Mouse (Mus musculus): Measurements from ENCODE around the gene Prdm2. TPM values are rescaled to one million over a fixed set of nuclear protein-coding genes. Genes with fewer than 3 reads are reported as not detected.

Gene Prdm2
- polyA plus RNA-seq, 1 experiment from 2014 or later, result 4.0 TPM

DNA sequence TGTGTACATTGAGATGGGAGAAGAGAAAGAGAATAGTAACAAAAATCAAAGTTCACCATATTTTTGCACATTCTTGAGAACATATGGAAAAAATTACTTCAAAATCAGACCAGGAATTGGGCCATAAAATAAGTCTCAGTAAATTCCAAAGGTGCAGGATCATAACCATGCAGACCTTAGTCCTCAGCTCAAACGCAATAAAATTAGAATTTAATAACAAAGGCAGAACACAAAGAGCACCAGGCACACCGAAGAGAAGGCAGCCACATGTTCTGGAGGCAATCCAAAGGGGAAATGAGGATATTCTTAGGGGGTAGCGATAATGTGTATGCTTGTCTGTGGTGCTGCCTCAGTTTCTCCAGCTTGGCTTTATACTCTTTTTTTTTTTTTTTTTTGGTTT is 18.3 kb upstream of the Prdm2 start:
- no peaks in the 10 kb centered on the region for H3K36me3 ChIP-seq (ENCODE audit: control insufficient read depth, insufficient read depth)
- no peak overlapping the region for H3K4me2 ChIP-seq (replicated peaks; ENCODE audit: low read depth)
- H3K4me1 ChIP-seq (replicated peaks; ENCODE audit: control insufficient read depth, insufficient read depth, low read length), result no peaks in the 10 kb centered on the region
- H3K27ac ChIP-seq (ENCODE audit: low read depth, low read length), result no peak overlapping the region
- no peak overlapping the region for H3K4me3 ChIP-seq (ENCODE audit: low read depth, low read length)
- no peak for TF ChIP-seq CTCF (IDR thresholded peaks at IDR 0.05; ENCODE audit: low read depth)
- H3K27me3 ChIP-seq (replicated peaks; ENCODE audit: control insufficient read depth, insufficient read depth, low read length), result no peaks in the 10 kb centered on the region
- ATAC-seq, result no peak
- no peak overlapping the region for H3K9ac ChIP-seq (ENCODE audit: low read depth, low read length)
- H3K9me3 ChIP-seq (ENCODE audit: control insufficient read depth), result 0 out of 2 replicates have a peak, but pooled peaks cover 4% of the 10 kb centered on the region
- WGBS, result 65% methylated on average over 3 of the region's 3 CpGs

DNA sequence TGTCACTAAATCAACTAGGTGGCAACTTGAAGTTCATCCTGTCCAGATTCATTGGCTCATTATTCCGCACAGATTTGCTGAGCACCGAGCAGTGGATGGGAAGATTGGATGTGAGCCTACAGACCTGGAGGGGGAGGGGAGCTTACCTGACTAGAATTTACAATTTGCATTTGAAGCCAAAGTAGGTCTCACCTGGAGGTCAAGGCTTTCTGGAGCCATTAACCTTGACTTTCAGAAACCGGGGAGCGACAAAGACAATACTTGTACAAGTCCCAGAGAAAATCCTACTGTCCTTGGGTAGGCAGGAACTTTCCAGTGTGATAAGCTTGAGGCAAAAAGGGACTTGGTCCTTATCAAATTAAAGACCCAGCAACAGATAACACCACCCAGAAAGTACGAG is 15.2 kb upstream of the Prdm2 start:
- Histone ChIP-seq H3K9me3 (ENCODE audit: control insufficient read depth) (no peaks in the 10 kb centered on the region), H3K4me1 (replicated peaks; ENCODE audit: control insufficient read depth, insufficient read depth, low read length) (no peaks in the 10 kb centered on the region), H3K27me3 (replicated peaks; ENCODE audit: control insufficient read depth, insufficient read depth, low read length) (no peaks in the 10 kb centered on the region), H3K4me2 (replicated peaks; ENCODE audit: low read depth) (no peak overlapping the region), H3K27ac (ENCODE audit: low read depth, low read length) (no peak overlapping the region), H3K36me3 (ENCODE audit: control insufficient read depth, insufficient read depth) (no peaks in the 10 kb centered on the region), H3K9ac (ENCODE audit: low read depth, low read length) (no peak overlapping the region), H3K4me3 (ENCODE audit: low read depth, low read length) (no peak overlapping the region)
- ATAC-seq, result no peak
- 54% methylated on average over 5 of the region's 5 CpGs for WGBS
- TF ChIP-seq CTCF (IDR thresholded peaks at IDR 0.05; ENCODE audit: low read depth), result no peak

DNA sequence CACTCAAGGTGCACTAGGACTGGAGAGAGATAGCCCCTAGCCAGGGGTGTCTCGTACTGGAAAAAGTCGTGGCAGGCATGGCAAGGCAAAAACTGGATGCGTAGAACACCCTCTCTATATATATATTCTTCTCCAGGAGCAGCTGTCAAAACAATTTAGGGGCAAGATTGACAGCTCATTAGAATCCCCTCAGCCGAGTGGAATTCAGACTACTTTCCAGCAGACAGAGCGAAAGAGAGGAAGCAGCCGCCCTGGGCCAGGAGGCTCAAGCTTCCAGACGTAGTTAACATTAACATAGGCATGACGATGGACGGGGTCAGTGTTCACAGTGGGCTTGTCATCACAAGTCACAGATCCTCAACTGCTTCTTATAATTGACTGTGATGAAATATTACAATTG is 13.1 kb upstream of the Prdm2 start:
- Histone ChIP-seq H3K9ac (ENCODE audit: low read depth, low read length) (no peak overlapping the region), H3K4me2 (replicated peaks; ENCODE audit: low read depth) (no peak overlapping the region), H3K4me3 (ENCODE audit: low read depth, low read length) (no peak overlapping the region), H3K36me3 (ENCODE audit: control insufficient read depth, insufficient read depth) (no peaks in the 10 kb centered on the region), H3K27ac (ENCODE audit: low read depth, low read length) (no peak overlapping the region), H3K4me1 (replicated peaks; ENCODE audit: control insufficient read depth, insufficient read depth, low read length) (no peaks in the 10 kb centered on the region), H3K9me3 (ENCODE audit: control insufficient read depth) (no peaks in the 10 kb centered on the region), H3K27me3 (replicated peaks; ENCODE audit: control insufficient read depth, insufficient read depth, low read length) (no peaks in the 10 kb centered on the region)
- 60% methylated on average over 9 of the region's 9 CpGs for WGBS
- no peak for TF ChIP-seq CTCF (IDR thresholded peaks at IDR 0.05; ENCODE audit: low read depth)
- ATAC-seq, result no peak

DNA sequence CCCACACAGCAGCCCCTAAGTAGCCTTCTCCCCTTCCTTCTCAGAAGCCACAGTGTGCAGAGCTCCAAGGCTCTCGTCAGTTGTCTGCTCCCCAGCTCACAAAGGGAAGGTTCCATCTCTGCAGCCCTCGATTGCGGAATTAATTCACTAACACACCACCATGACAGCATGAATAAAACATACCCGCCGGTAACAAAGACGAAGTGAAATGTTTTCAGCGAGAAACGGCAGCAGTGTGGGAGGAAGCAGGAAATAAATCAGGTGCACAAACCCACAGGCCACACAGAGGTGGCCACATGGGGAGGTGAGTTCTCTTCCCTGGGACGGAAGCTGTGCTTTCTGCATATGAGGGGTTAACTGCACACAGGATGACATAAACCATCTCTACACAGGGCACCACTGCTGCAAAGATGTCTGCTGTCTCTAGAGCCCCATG is 6.5 kb upstream of the Prdm2 start:
- Histone ChIP-seq H3K9ac (ENCODE audit: low read depth, low read length) (no peak overlapping the region), H3K36me3 (ENCODE audit: control insufficient read depth, insufficient read depth) (no peaks in the 10 kb centered on the region), H3K27ac (ENCODE audit: low read depth, low read length) (no peak overlapping the region), H3K4me2 (replicated peaks; ENCODE audit: low read depth) (no peak overlapping the region), H3K27me3 (replicated peaks; ENCODE audit: control insufficient read depth, insufficient read depth, low read length) (no peaks in the 10 kb centered on the region), H3K9me3 (ENCODE audit: control insufficient read depth) (no peaks in the 10 kb centered on the region), H3K4me1 (replicated peaks; ENCODE audit: control insufficient read depth, insufficient read depth, low read length) (no peaks in the 10 kb centered on the region), H3K4me3 (ENCODE audit: low read depth, low read length) (no peak overlapping the region)
- WGBS, result 59% methylated on average over 9 of the region's 9 CpGs
- TF ChIP-seq CTCF (IDR thresholded peaks at IDR 0.05; ENCODE audit: low read depth), result no peak
- no peak for ATAC-seq

DNA sequence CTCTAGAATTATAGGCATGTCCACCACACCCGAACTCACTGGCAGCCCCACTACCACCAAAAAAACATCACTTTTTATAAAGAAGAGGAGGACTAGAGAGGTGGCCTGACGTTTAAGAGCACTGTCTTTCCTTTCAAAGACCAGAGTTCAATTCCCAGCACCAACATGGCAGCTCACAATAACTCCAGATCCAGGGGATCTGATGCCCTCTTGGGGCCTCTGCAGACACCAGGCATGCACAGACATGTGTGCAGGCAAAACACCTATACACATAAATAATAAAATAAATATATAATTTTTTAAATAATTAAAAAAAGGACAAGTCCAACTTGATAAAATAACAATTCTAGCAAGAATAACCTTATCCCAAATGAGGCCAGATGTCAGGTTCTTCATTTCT is 6.1 kb upstream of the Prdm2 start:
- no peak for TF ChIP-seq CTCF (IDR thresholded peaks at IDR 0.05; ENCODE audit: low read depth)

DNA sequence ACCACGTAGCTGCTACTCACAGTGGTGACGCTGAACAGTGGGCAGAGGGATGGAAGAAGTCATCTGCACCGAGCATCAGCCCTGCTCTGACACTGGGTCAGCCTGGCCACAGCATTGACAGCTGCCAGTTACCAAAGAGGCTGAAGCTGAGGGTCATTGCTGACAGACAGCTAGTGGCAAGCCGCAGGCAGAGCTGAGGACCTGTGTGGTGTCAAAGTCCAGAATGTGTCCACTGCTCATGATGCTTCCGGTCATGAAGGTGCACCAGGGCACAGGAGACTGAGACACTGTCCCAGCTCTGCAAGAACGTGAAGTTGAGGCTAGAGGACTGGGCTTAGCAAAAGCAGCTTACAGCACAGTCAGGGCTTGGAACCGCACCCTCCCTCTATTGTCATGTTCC is 4.4 kb upstream of the Prdm2 start:
- Histone ChIP-seq H3K36me3 (ENCODE audit: control insufficient read depth, insufficient read depth) (no peaks in the 10 kb centered on the region), H3K27me3 (replicated peaks; ENCODE audit: control insufficient read depth, insufficient read depth, low read length) (no peaks in the 10 kb centered on the region), H3K4me3 (ENCODE audit: low read depth, low read length) (no peak overlapping the region), H3K9ac (ENCODE audit: low read depth, low read length) (no peak overlapping the region), H3K27ac (ENCODE audit: low read depth, low read length) (no peak overlapping the region), H3K4me2 (replicated peaks; ENCODE audit: low read depth) (no peak overlapping the region), H3K4me1 (replicated peaks; ENCODE audit: control insufficient read depth, insufficient read depth, low read length) (no peaks in the 10 kb centered on the region), H3K9me3 (ENCODE audit: control insufficient read depth) (no peaks in the 10 kb centered on the region)
- WGBS, result 80% methylated on average over 7 of the region's 7 CpGs
- no peak for ATAC-seq
- TF ChIP-seq CTCF (IDR thresholded peaks at IDR 0.05; ENCODE audit: low read depth), result no peak

More for the DNA sequence above, 6.1 kb upstream of the Prdm2 start:
- 85% methylated on average over 2 of the region's 2 CpGs for WGBS
- no peak overlapping the region for H3K4me2 ChIP-seq (replicated peaks; ENCODE audit: low read depth)
- no peak overlapping the region for H3K27ac ChIP-seq (ENCODE audit: low read depth, low read length)
- H3K9ac ChIP-seq (ENCODE audit: low read depth, low read length), result no peak overlapping the region
- H3K9me3 ChIP-seq (ENCODE audit: control insufficient read depth), result no peaks in the 10 kb centered on the region
- H3K4me3 ChIP-seq (ENCODE audit: low read depth, low read length), result no peak overlapping the region
- H3K4me1 ChIP-seq (replicated peaks; ENCODE audit: control insufficient read depth, insufficient read depth, low read length), result no peaks in the 10 kb centered on the region
- H3K36me3 ChIP-seq (ENCODE audit: control insufficient read depth, insufficient read depth), result no peaks in the 10 kb centered on the region
- H3K27me3 ChIP-seq (replicated peaks; ENCODE audit: control insufficient read depth, insufficient read depth, low read length), result no peaks in the 10 kb centered on the region
- ATAC-seq, result no peak

DNA sequence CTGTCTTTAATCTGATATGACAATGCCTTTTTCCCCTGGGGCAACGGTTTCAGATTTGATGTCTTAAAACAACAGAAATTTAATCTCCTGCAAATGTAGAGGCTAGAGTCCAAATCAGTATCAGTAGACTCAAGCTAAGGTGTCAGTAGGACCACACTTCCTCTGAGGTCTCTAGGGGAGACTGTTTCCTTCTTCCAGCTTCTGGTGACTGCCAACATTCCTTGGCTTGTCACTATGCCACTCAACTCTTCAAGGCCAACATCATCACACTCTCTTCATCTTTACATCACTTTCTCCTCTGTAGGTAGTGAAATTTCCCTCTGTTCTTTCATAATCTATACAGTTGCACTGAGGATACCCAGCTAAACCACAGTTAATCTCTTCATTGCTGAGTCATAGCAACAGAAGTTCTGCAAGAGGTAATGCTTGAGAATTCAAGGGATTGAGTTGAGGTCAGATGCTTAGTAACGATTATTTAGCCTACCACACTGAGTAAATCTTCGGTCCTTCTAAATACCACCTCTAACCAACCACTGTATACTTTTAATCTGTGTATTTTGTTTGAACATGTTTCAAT is 1.5 kb upstream of the Prdm2 start:
- Histone ChIP-seq H3K9me3 (ENCODE audit: control insufficient read depth) (no peaks in the 10 kb centered on the region), H3K27me3 (replicated peaks; ENCODE audit: control insufficient read depth, insufficient read depth, low read length) (no peaks in the 10 kb centered on the region), H3K9ac (ENCODE audit: low read depth, low read length) (no peak overlapping the region), H3K27ac (ENCODE audit: low read depth, low read length) (no peak overlapping the region), H3K36me3 (ENCODE audit: control insufficient read depth, insufficient read depth) (no peaks in the 10 kb centered on the region), H3K4me1 (replicated peaks; ENCODE audit: control insufficient read depth, insufficient read depth, low read length) (no peaks in the 10 kb centered on the region; the same call in 1 of the 2 replicates), H3K4me3 (ENCODE audit: low read depth, low read length) (no peak overlapping the region), H3K4me2 (replicated peaks; ENCODE audit: low read depth) (no peak overlapping the region)
- TF ChIP-seq CTCF (IDR thresholded peaks at IDR 0.05; ENCODE audit: low read depth), result no peak
- WGBS, result 88% methylated on average over 3 of the region's 3 CpGs
- ATAC-seq, result no peak

All from intestine, postnatal 0 days (tissue).